Mouse (Mus musculus) liver, adult (tissue): Measurements from ENCODE around the gene Olfr560.

Experiments used
- GATA4 ChIP-seq: IDR thresholded peaks from 2 replicates; pipeline ENCODE4 v1.6.1; 2014; ENCODE audit warnings: mild to moderate bottlenecking, low read length; ENCODE audit not compliant: insufficient replicate concordance

Olfr560 gene

GRCm38 (mm10) chr7:102759266-102759665 lies at the start of gene Olfr560, which contains the start of gene Olfr78:
TSS of gene Olfr560 (minus strand) at chr7:102759366.
TSS of gene Olfr78 (minus strand) at chr7:102759471.
- TF ChIP-seq GATA4: no peak

GRCm38 (mm10) chr7:102803180-102803579 lies 44.0 kb upstream of the Olfr560 start, which contains the start of gene Olfr564:
TSS of gene Olfr564 (plus strand) at chr7:102803480.
- TF ChIP-seq GATA4: no peak

- TF ChIP-seq GATA4: no peak
Measured at GRCm38 (mm10) chr7:102770921-102771320, 11.8 kb upstream of the Olfr560 start, which contains the start of gene Olfr561. TSS of gene Olfr561 (plus strand) at chr7:102771221.

- no peak for TF ChIP-seq GATA4
Measured at GRCm38 (mm10) chr7:102752086-102752485, 7.1 kb downstream of the Olfr560 start.

- no peak for TF ChIP-seq GATA4
Measured at GRCm38 (mm10) chr7:102737705-102738104, 21.5 kb downstream of the Olfr560 start.

- TF ChIP-seq GATA4: no peak
Measured at GRCm38 (mm10) chr7:102733793-102734192, 25.4 kb downstream of the Olfr560 start.

GRCm38 (mm10) chr7:102727391-102727790 lies 31.8 kb downstream of the Olfr560 start, which contains the start of gene Olfr559:
TSS of gene Olfr559 (minus strand) at chr7:102727491.
- no peak for TF ChIP-seq GATA4

GRCm38 (mm10) chr7:102718970-102719369 lies 40.2 kb downstream of the Olfr560 start, which contains the start of gene Olfr33:
TSS of gene Olfr33 (minus strand) at chr7:102719070.
- TF ChIP-seq GATA4: no peak

GRCm38 (mm10) chr7:102701915-102702314 lies 57.3 kb downstream of the Olfr560 start, which contains the start of gene Olfr558:
TSS of gene Olfr558 (plus strand) at chr7:102702215.
- no peak for TF ChIP-seq GATA4
